Mouse (Mus musculus) hindbrain, embryonic 12.5 days (tissue): Measurements from ENCODE around the gene Ceacam5. TPM values are rescaled to one million over a fixed set of nuclear protein-coding genes. Genes with fewer than 3 reads are reported as not detected.

ENCODE experiments used
- ATAC-seq: fragments of 200-750 bp; cut with Nextera tagmentation; 2 replicates; pipeline ENCODE4 v1.8.0; 2017; ENCODE audit warnings: moderate TSS enrichment; ENCODE audit not compliant: low FRiP score
- H3K27ac ChIP-seq: fragments of 300-500 bp; sonication (generic); 2 replicates; pipeline ENCODE4 v1.5.1; 2016; ENCODE audit warnings: mild to moderate bottlenecking
- H3K27me3 ChIP-seq: fragments of 300-500 bp; sonication (generic); 2 replicates; pipeline ENCODE4 v1.6.1; 2016; ENCODE audit warnings: mild to moderate bottlenecking
- H3K36me3 ChIP-seq: fragments of 300-500 bp; sonication (generic); 2 replicates; pipeline ENCODE4 v1.6.1; 2016; ENCODE audit warnings: mild to moderate bottlenecking
- H3K4me1 ChIP-seq: fragments of 300-500 bp; sonication (generic); 2 replicates; pipeline ENCODE4 v1.6.1; 2016
- H3K4me2 ChIP-seq: fragments of 300-500 bp; sonication (generic); replicated peaks from 2 replicates; pipeline ENCODE4 v1.6.1; 2016; ENCODE audit warnings: mild to moderate bottlenecking
- H3K4me3 ChIP-seq: fragments of 300-500 bp; sonication (generic); 2 replicates; pipeline ENCODE4 v1.5.1; 2016; ENCODE audit warnings: mild to moderate bottlenecking
- H3K9ac ChIP-seq: fragments of 300-500 bp; sonication (generic); 2 replicates; pipeline ENCODE4 v1.6.1; 2016; ENCODE audit warnings: mild to moderate bottlenecking, moderate library complexity
- H3K9me3 ChIP-seq: fragments of 300-500 bp; sonication (generic); replicated peaks from 2 replicates; pipeline ENCODE4 v1.6.1; 2016; ENCODE audit warnings: mild to moderate bottlenecking
- WGBS: fragments of 180-500 bp; shearing (Covaris S2); methylation state at CpG from one replicate; pipeline ENCODE4 v1.1.7; 2016; 5-methylcytosine and 5-hydroxymethylcytosine counted together
- polyA plus RNA-seq: library from polyadenylated mRNA; unstranded; fragments of >200 nt; fragmentation: Nextera tagmentation; extraction: Ambion mirVana; gene quantifications from 2 replicates; pipeline ENCODE4 v1.2.1, GENCODE M21; 2016

The Ceacam5 gene
- polyA plus RNA-seq = not detected in 2 replicates

DNA sequence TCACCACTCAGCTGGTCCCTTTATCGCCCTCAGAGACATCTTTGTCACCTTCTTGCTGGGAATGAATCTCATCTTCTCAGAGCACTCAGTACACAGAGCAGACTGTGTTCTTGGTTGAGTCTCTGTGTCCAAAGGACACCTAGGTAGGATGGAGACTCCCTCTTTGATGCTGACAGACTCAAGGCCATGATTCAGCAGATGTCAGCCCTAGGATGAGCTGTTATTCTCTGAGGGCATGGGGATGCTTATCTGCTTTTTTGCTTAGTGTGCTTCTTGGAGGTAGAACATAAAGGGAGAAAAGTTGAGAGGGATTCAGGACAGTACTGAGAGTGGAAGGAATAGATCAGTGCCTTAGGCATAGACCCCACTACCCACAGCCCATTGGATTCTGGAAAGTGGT lies at the start of gene Ceacam5:
TSS of gene Ceacam5 (plus strand) at position 301 of the 400 bp plus-strand sequence.
- Histone ChIP-seq H3K4me1 (no peaks in the 10 kb centered on the region), H3K4me3 (no peak within 1 kb of the TSS), H3K27me3 (no peaks in the 10 kb centered on the region), H3K4me2 (no peak within 1 kb of the TSS), H3K36me3 (no peaks in the 10 kb centered on the region), H3K9ac (no peak within 1 kb of the TSS), H3K9me3 (peaks cover 80% of the 10 kb centered on the region), H3K27ac (no peak within 1 kb of the TSS)
- no peak for ATAC-seq
- 75% methylated on average over 1 of the region's 1 CpGs for WGBS

Other genes with a start within 250 kb of the Ceacam5 start
- not detected in 2 replicates for gene Ceacam14, start 99.4 kb downstream of the Ceacam5 start, polyA plus RNA-seq
- gene Gm5155, start 158.5 kb downstream of the Ceacam5 start, polyA plus RNA-seq = not detected in 2 replicates